Mouse (Mus musculus) lung, postnatal 0 days (tissue): Measurements from ENCODE around the gene Ranbp3l.

Experiments
- CTCF ChIP-seq: IDR thresholded peaks from 2 replicates; pipeline ENCODE4 v1.5.1; 2016; ENCODE audit warnings: antibody characterized with exemption, mild to moderate bottlenecking
- EP300 ChIP-seq: IDR thresholded peaks from 2 replicates; pipeline ENCODE4 v1.6.1; 2016; ENCODE audit warnings: antibody characterized with exemption, mild to moderate bottlenecking, control low read depth

DNA sequence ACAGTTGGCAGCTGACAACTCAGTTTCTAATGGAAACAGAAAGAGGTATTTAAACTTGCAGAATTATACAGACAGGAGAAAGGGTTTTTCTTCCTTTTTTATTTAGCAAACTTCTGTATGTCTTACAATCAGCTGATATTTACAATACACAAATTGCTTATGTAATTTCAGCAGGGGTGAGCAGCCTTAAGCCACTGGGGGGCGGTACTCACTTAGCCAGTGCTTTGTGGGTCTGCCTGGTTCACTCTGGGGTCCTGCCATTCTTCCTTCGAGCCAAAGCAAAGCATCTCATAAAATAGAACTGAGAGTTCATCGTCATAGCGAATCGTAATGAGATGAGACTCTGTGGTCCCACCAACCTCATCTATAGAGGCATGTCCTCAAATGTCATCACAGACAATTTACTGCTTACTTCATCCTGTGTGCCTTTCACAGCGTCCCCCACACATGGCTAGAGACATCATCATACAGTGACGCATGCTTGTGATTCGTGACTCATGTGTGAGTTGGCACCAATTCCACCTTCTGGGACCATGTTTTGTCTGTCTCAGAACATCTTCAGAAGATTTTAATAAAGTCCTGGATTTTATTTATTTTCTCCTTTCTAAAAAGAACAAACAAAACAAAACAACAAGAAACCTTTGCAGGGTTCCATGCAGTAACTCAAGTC lies 27.0 kb downstream of the Ranbp3l start:
- TF ChIP-seq CTCF (peak; percentile 35), EP300 (no peak)
